Mouse (Mus musculus) erythroid progenitor cell, adult 5-6 weeks (primary cell): ENCODE results near the gene Zan. TPM values are rescaled to one million over a fixed set of nuclear protein-coding genes. Genes with fewer than 3 reads are reported as not detected.
A peak's percentile ranks its signal among the peaks of the same experiment; 100 is the strongest.

ENCODE experiments used
- ATAC-seq: replicated peaks from 2 replicates; pipeline ENCODE4 v1.8.0; 2016; ENCODE audit warnings: moderate number of reproducible peaks, mild to moderate bottlenecking, moderate TSS enrichment, inconsistent platforms; ENCODE audit not compliant: poor library complexity, low FRiP score, severe bottlenecking
- total RNA-seq, 2 experiments: library from RNA; stranded (forward) in 1 of 2; stranded (reverse) in 1 of 2; fragments of 150-400 nt in 1 of 2; fragments of 186-747, 209-891 nt in 1 of 2; gene quantifications; 2 replicates each; pipeline versions ENCODE4 v1.2.3 to v1.2.4; 2015 to 2017; ENCODE audit warnings: low replicate concordance in 2 of 2

Zan gene
- total RNA-seq, 2 experiments from 2014 or later, result not detected

DNA sequence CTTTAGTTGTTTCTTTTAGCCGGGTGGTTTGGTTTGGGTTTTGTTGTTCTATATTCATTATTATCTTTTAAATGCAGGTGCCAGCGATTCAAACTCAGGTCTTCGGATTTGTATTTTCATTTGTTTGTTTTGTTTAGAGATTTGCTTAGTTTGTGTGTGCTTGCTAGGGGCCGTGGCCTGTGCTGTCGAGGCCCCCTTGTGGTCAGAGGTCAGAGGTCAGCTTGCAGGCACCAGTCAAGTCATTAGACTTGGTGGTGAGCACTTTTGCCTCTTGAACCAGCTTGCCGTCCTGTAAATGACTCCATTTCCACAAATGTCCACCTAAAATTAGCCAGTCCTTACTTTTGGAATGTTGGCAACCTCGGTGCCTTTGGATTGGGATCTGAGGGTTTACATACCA is 118.5 kb downstream of the Zan start:
- no peak for ATAC-seq

DNA sequence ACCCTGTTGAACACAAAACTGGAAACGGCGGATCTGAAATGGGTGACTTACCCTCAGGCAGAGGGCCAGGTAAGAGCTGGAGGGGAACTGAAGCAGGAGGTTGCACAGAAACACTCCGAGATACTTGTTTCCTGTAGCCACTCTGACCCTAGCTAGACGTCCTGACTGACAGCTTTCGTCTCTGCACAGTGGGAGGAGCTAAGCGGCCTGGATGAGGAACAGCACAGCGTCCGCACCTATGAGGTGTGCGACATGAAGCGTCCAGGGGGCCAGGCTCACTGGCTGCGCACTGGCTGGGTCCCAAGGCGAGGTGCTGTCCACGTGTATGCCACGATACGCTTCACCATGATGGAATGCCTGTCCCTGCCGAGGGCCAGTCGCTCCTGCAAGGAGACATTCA is 122.8 kb downstream of the Zan start:
- ATAC-seq, result no peak

DNA sequence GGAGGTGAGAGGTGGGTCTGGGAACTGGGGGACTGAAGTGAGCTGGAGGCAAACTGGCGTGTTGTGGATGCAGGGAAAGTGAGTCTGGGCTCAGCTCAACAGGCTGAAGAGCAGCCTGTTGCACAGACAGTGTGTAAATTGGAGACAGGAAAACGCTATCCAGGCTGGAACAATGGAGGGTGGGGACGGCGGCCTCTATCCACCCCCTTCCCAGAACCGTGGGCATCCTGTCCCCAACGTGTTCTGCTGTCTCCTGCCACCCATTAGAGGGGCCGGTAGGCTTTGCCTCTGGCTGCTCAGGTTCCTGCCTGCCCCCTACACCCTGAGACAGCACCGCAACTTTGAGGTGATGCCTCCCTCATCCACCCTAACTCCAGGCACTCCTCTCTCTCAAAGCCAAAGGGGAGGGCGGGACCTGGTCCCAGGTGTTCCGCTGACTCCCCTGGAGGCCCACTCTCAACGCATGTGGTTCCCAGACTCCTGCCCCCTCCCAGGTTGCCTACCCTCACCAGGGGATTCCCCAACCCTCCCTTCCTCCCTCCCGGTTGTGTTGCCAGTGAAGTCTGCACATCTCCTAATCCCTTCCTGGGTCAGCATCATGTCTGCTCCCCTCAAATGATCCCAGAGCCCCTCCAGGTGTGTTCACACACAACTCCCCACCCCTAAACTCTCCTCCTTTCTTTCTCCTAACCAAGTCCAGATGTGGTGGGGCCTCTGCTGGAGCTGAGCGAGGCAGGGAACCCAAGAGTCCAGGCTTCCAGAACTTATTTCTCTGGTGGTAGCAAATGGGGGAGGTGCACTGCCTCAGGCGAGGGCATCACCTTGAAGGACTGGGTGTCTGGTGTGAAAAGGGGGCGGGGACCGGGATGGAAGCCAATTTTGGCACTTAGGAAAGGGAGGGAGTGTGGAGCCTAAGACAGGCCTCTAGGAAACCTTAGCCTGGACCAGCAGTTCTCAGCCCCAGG is 124.6 kb downstream of the Zan start:
- no peak for ATAC-seq

- no peak for ATAC-seq
Observed at GRCm38 (mm10) chr5:137351394-137351793, 125.5 kb downstream of the Zan start.

DNA sequence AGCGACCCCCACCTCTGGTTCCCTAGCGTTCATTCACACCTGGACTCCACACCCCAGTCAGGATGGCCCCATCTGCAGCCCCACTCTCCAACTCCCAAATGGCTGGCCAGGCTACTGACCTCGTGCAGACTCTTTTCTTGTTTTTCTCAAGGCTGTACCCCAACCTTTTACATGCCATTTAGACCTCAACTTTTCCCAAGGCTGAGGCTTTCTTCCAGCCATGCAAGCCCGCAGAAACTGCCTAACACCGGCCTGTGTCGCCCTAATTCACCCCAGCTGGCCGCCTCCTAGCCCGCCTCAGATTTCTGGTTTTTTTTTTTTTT is 125.8 kb downstream of the Zan start:
- ATAC-seq, result no peak

DNA sequence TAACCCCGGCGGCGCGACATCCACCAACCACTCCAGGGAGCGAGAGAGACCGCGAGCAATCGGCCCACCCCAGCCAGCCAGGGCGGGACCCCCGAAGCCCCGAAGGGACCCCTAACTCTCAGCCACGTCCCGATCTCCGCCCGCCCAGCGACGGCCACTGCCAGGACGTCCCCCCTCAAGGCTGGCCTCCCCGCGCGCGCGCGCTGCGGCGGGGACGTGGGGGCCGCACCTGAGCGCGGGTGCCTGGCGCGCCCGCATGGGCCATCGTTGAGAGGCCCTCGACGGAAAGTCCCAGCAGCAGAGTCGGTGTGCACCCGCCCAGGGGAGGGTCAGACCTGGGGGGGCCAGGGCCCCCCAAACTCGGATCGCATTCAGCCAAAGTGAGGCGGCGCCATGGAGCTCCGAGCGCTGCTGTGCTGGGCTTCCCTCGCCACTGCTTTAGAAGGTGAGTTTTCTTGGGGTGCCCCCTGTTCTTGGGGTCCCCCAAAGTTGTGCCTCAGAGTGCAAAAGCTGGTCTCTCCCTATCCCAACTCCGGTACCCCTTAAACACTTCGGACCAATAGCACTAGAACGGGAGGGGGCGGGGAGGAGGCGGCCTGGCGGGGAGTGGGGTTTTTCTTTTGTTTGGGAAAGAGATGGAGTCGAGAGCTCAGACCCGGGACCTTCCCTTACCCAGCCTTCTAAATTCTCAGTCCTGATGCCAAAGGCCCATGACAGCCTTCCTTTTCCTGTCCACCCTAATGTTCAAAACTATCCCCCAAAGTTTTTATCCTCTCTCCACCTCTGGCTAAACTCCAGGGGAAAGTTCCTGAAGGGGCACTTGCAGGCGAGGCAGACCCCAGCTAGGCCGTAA is 126.4 kb downstream of the Zan start:
- no peak for ATAC-seq

DNA sequence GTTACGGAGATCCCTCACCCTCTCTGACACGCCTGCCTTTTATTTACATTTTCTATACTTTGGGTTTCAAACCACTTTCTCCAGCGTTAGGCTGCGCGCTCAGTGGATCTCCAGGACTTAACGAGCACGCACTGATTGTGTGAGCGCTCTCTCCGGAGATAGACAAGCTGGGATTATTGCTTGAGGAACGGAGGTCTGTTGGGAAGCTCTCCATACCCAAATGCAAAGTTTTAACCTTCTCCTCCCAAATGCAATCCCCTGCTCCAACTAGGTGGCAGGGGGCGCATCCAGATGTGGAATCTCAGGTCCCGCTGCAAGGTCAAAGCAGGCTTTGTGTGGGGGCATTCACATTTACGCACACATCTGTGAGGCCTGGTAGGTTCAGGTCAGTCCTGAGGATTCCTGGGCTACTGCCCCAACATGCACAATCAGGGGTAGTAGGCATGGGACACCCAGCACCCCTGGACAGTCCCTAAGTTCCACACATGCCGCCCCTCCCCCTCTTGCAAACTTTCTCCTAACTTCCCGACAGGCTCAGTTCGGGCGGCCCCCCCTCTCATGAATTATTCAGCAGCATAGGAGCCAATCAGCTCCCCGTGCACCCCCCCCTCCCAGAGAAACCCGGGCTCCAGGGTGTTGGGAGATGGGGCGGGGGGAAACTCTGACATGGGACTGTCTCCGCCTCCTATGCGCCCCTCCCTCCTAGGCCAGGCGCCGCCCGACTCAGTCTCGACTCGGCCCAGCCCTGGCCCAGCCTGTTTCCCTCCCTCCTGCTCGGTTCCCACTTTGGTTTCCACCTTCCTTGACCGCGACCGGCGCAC is 127.3 kb downstream of the Zan start, which contains the start of gene Ephb4:
Ephb4 (plus strand) TSS at position 726 of the 821 bp plus-strand sequence.
- ATAC-seq, result no peak

DNA sequence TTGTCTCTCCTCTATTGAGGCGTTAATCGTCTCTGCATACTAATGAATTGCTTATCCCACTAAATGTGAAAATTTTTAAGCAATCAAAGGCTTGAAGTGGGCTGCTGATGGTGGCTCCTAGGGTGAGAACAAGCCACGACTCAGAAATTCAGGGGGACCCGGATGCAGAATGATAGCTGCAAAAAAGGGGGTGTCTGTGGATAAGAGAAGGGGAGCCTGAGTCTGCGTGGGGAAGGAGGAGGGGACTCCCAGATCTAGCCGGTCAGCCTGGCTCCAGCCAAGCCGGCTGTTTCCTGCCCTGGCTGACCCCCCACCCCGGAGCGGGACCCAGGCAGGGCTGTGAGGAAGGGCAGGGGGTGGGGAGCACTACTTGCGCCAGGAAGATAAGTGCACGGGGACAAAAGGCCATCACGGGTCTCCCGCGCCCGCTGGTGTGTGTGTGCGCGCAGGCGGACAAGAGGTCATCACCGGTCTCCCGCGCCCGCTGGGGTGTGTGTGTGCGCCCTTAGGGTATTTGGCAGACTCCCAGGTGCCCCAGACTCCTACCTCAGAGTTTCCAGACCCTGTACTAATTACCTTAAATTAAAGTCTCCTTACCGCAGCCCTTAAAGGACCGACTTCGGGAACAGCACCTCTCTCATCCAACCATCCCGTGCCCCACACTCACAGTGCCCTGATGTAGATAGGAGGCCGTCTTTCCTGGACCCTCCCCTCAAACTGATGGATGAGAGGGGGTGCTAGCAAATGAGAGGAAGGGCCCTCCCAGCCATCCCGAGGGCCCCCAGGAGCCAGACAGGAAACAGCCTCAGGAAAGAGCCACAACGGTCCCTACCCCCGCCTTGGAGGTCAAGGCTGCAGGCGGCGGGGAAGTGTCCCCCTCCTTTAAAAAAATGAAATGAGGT is 128.1 kb downstream of the Zan start:
- no peak for ATAC-seq

- no peak for ATAC-seq
Observed at GRCm38 (mm10) chr5:137347856-137348255, 129.0 kb downstream of the Zan start.

DNA sequence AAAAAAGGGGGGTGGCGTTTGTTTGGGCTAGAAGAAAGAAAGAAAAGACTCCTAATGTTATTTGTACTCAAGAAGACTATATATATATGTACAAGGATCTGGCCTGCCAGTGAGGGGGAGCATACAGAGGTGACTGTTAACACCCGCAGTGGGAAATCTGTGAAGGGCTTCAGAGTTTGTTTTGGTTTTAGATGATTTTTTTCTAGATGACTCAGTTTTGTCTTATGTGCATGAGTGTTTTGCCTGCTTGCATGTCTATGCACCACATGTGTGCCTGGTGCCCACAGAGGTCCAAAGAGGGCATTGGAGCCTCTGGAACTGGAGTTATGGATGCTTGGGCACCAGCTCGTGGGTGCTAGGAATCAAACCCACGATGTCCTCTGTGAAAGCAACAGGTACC is 129.9 kb downstream of the Zan start:
- ATAC-seq, result no peak

DNA sequence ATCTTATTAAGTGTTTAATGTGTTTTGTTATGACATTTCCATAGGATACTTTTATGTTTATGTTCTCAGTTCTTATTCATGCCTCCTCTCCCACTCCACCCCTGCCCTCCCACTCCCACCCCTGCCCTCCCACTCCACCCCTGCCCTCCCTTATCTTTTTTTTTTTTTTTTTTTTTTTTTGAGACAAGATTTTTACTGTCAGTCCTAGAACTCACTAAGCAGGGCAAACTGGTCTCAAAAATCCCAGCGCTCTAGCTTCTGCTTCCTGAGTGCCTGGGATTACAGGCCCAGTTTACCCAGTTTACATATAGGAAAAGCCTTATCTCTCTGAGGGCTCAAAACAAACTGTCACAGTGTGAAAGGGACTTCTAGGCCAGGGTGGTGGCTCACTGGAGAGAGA is 130.5 kb downstream of the Zan start:
- no peak for ATAC-seq

GRCm38 (mm10) chr5:137345821-137346220 is 131.0 kb downstream of the Zan start:
- no peak for ATAC-seq

DNA sequence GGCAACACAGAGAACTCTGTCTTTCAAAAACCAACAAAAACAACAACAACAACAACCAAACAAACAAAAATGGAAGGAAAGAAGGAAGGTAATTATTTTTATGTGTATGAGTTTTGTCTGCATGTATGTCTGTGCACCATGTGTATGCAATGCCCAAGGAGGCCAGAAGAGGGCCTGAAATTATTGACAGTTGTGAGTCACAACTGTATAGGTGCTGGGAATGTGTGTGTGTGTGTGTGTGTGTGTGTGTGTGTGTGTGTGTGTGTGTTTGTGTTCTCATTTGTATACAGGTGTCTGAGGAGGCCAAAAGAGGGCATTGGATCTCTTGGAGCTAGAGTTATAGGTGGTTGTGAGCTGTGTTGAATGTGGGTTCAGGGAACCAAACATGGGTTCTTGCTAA is 133.0 kb downstream of the Zan start:
- no peak for ATAC-seq

GRCm38 (mm10) chr5:137343412-137343811 is 133.5 kb downstream of the Zan start:
- ATAC-seq, result no peak

- ATAC-seq, result no peak
Observed at GRCm38 (mm10) chr5:137342407-137343012, 134.4 kb downstream of the Zan start.

DNA sequence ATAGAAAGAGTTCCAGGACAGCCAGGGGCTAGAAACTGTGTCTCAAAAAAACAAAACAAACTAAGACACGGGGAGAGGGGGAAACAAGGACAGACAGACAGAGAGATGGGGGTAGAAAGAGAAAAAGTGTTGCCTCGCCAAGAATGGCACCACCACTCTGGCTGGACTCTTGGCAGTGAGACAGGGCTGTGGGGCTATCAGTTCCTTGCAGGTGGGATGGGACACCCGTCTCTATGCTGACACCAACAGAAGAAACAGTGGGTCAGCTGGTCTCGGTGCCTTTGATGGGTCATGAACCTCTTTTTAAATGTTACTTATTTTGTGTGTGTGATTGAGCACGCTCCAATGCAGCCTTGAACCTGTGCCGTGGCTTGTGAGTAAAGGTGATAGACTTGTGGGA is 136.6 kb downstream of the Zan start:
- ATAC-seq, result no peak

GRCm38 (mm10) chr5:137339290-137339979 is 137.4 kb downstream of the Zan start:
- peak; percentile 36; the same call in 1 of the 2 replicates for ATAC-seq

DNA sequence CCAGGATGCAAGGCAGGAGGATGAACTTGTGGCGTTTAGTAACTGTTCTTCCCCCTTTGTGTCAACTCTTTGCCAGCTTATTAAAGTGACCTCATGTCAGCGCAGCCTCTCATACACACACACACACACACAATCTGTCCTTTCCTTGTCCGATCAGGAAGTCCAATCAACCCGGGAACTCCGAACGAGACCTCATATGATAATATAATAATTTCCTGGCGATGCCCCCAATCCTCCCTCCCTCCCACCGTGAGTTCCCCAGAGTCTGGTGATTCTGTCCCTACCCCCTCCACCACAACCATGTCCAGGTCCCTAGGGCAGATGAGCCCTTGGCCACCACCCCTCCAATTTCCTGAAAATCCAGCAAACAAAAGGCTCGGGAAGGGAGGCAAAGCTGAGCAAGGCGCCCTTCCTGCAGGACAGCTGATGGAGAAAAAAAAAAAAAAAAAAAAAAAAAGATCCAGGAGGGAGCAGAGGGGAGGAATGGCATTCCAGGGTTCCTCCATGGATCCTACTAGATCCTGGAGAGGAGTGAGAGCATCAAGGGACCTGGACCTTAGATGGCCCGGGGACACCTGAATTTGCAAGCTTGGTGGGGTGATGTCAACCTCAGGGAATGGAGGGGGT is 138.1 kb downstream of the Zan start:
- ATAC-seq, result no peak
